Mouse (Mus musculus) adrenal gland, postnatal 25 days (tissue): ENCODE results near the gene Emc10. TPM values are rescaled to one million over a fixed set of nuclear protein-coding genes. Genes with fewer than 3 reads are reported as not detected.

Experiments used
- microRNA-seq, 2 experiments: library from miRNA; unstranded; fragments of <30 nt; microRNA quantifications; one replicate each; pipeline ENCODE4 v1.2.0; 2021
- total RNA-seq: library from RNA; stranded (reverse); gene quantifications from 2 replicates; pipeline ENCODE4 v1.2.3, GENCODE M21; 2021

The Emc10 gene
- total RNA-seq, 1 experiment from 2014 or later = 97.6 TPM

Small RNA genes lying within 50 kb of the gene (microRNA-seq; reads per million reads assigned to microRNA genes)
- gene Mir7052 (0.69 to 2.1 reads per million in 2 experiments), gene Mir7053 (0.36 to 1.7 reads per million in 2 experiments)

Other genes starting within 250 kb of the Emc10 start
- 0.70 and 1.6 TPM in 2 replicates for gene 1700028J19Rik, start 249.8 kb downstream of the Emc10 start, total RNA-seq
- gene 2410002F23Rik, start 249.8 kb downstream of the Emc10 start, total RNA-seq = 71.3 and 125 TPM in 2 replicates
- gene Acp4, start 239.2 kb downstream of the Emc10 start, total RNA-seq = not detected in 2 replicates
- gene Gm15517, start 235.1 kb downstream of the Emc10 start, total RNA-seq = not detected in 2 replicates
- 3.4 and 3.6 TPM in 2 replicates for gene Clec11a, start 189.6 kb downstream of the Emc10 start, total RNA-seq
- 8.5 and 10.4 TPM in 2 replicates for gene Shank1, start 186.3 kb downstream of the Emc10 start, total RNA-seq
- 4.1 and 5.7 TPM in 2 replicates for gene Syt3, start 112.4 kb downstream of the Emc10 start, total RNA-seq
- gene 1700008O03Rik, start 110.7 kb downstream of the Emc10 start, total RNA-seq = 2.3 TPM in 1 of 2 replicates, not detected in the other
- 4.3 and 5.8 TPM in 2 replicates for gene Lrrc4b, start 67.5 kb downstream of the Emc10 start, total RNA-seq
- 0.61 and 1.9 TPM in 2 replicates for gene Aspdh, start 31.1 kb downstream of the Emc10 start, total RNA-seq
- 43.9 and 49.2 TPM in 2 replicates for gene Josd2, start 28.5 kb downstream of the Emc10 start, total RNA-seq
- 12.3 and 17.5 TPM in 2 replicates for gene Fam71e1, start 52 bp upstream of the Emc10 start, total RNA-seq
- not detected in 2 replicates for gene Mybpc2, start 28.1 kb upstream of the Emc10 start, total RNA-seq
- 0.43 TPM in 1 of 2 replicates, not detected in the other for gene Spib, start 35.5 kb upstream of the Emc10 start, total RNA-seq
- gene Pold1, start 52.3 kb upstream of the Emc10 start, total RNA-seq = 14.2 and 22.6 TPM in 2 replicates
- 133 and 140 TPM in 2 replicates for gene Nr1h2, start 57.4 kb upstream of the Emc10 start, total RNA-seq
- gene Napsa, start 75.9 kb upstream of the Emc10 start, total RNA-seq = 0.88 TPM in 1 of 2 replicates, not detected in the other
- gene Kcnc3, start 94.1 kb upstream of the Emc10 start, total RNA-seq = 5.9 and 6.0 TPM in 2 replicates
- gene Myh14, start 174.3 kb upstream of the Emc10 start, total RNA-seq = 2.8 and 4.3 TPM in 2 replicates
- gene Izumo2, start 212.2 kb upstream of the Emc10 start, total RNA-seq = not detected in 2 replicates